Mouse (Mus musculus) liver, embryonic 15.5 days (tissue): ENCODE measurements around the gene Ncdn. TPM values are rescaled to one million over a fixed set of nuclear protein-coding genes. Genes with fewer than 3 reads are reported as not detected.
A peak's percentile ranks its signal among the peaks of the same experiment; 100 is the strongest.

Experiments
- ATAC-seq: fragments of 200-750 bp; cut with Nextera tagmentation; 2 replicates; pipeline ENCODE4 v1.8.0; 2017; ENCODE audit warnings: moderate number of reproducible peaks, mild to moderate bottlenecking, moderate library complexity; ENCODE audit not compliant: insufficient read depth
- H3K27ac ChIP-seq: fragments of 300-500 bp; sonication (generic); replicated peaks from 2 replicates; pipeline ENCODE4 v1.5.1; 2015; ENCODE audit warnings: mild to moderate bottlenecking, inconsistent platforms
- H3K27me3 ChIP-seq: fragments of 300-500 bp; sonication (generic); 2 replicates; pipeline ENCODE4 v1.6.1; 2015; ENCODE audit warnings: mild to moderate bottlenecking, inconsistent platforms
- H3K36me3 ChIP-seq: fragments of 300-500 bp; sonication (generic); replicated peaks from 2 replicates; pipeline ENCODE4 v1.6.1; 2015; ENCODE audit warnings: moderate library complexity, mild to moderate bottlenecking, inconsistent platforms
- H3K4me1 ChIP-seq: fragments of 300-500 bp; sonication (generic); replicated peaks from 2 replicates; pipeline ENCODE4 v1.6.1; 2015; ENCODE audit warnings: inconsistent platforms
- H3K4me2 ChIP-seq: fragments of 300-500 bp; sonication (generic); 2 replicates; pipeline ENCODE4 v1.6.1; 2015; ENCODE audit warnings: moderate library complexity, mild to moderate bottlenecking, inconsistent platforms
- H3K4me3 ChIP-seq: fragments of 300-500 bp; sonication (generic); replicated peaks from 2 replicates; pipeline ENCODE4 v1.5.1; 2015; ENCODE audit warnings: mild to moderate bottlenecking, inconsistent platforms
- H3K9ac ChIP-seq: fragments of 300-500 bp; sonication (generic); 2 replicates; pipeline ENCODE4 v1.6.1; 2015; ENCODE audit warnings: moderate library complexity, mild to moderate bottlenecking, inconsistent platforms
- H3K9me3 ChIP-seq: fragments of 300-500 bp; sonication (generic); replicated peaks from 2 replicates; pipeline ENCODE4 v1.6.1; 2016; ENCODE audit warnings: inconsistent platforms
- WGBS: fragments of 180-500 bp; shearing (Covaris S2); methylation state at CpG from one replicate; pipeline ENCODE4 v1.1.7; 2015; ENCODE audit warnings: mixed read lengths; ENCODE audit not compliant: insufficient replicate concordance; 5-methylcytosine and 5-hydroxymethylcytosine counted together
- polyA plus RNA-seq: library from polyadenylated mRNA; unstranded; fragments of >200 nt; fragmentation: Nextera tagmentation; extraction: Ambion mirVana; gene quantifications from 2 replicates; pipeline ENCODE4 v1.2.1, GENCODE M21; 2015

Gene Ncdn
- polyA plus RNA-seq, 1 experiment from 2014 or later = 6.9 TPM

DNA sequence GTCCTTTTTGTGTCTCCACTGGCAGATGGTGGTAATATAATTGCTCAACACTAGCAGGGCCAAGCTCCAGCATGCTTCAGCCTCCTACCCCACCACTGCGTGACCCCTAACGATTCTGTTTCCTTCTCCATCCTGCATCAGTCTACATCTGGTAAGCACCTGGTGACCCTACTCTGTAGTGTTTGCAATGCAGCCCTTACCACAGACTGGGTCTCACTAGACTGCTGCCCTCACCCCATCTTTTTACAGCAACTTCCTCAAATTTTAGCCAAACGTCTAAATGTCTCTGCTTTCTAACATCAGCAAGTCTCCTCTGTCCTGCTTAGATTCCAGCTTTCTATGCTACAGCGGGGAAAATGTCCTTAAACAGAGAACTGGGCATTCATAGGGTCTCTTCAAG is 17.6 kb upstream of the Ncdn start:
- H3K36me3 ChIP-seq = no peaks in the 10 kb centered on the region
- H3K9me3 ChIP-seq = no peaks in the 10 kb centered on the region
- no peak overlapping the region for H3K4me2 ChIP-seq
- no peak overlapping the region for H3K27ac ChIP-seq
- no peak overlapping the region for H3K4me3 ChIP-seq
- 62% methylated on average over 4 of the region's 4 CpGs for WGBS
- no peak overlapping the region for H3K9ac ChIP-seq
- H3K4me1 ChIP-seq = peaks cover 13% of the 10 kb centered on the region
- ATAC-seq = no peak
- H3K27me3 ChIP-seq = no peaks in the 10 kb centered on the region

GRCm38 (mm10) chr4:126769800-126770563 is 16.7 kb upstream of the Ncdn start:
- Histone ChIP-seq H3K36me3 (no peaks in the 10 kb centered on the region), H3K4me2 (no peak overlapping the region), H3K27ac (no peak overlapping the region), H3K27me3 (no peaks in the 10 kb centered on the region), H3K9ac (no peak overlapping the region), H3K4me1 (peaks cover 13% of the 10 kb centered on the region), H3K4me3 (no peak overlapping the region), H3K9me3 (no peaks in the 10 kb centered on the region)
- ATAC-seq = peak; percentile 56; the same call in 1 of the 2 replicates
- WGBS = 55% methylated on average over 9 of the region's 9 CpGs

GRCm38 (mm10) chr4:126763483-126763882 is 10.2 kb upstream of the Ncdn start:
- Histone ChIP-seq H3K9ac (no peak overlapping the region), H3K9me3 (no peaks in the 10 kb centered on the region), H3K36me3 (peaks cover 9% of the 10 kb centered on the region), H3K27ac (no peak overlapping the region), H3K27me3 (no peaks in the 10 kb centered on the region), H3K4me2 (no peak overlapping the region), H3K4me3 (no peak overlapping the region), H3K4me1 (0 out of 2 replicates have a peak, but pooled peaks cover 3% of the 10 kb centered on the region)
- WGBS = 60% methylated on average over 2 of the region's 2 CpGs
- no peak for ATAC-seq

DNA sequence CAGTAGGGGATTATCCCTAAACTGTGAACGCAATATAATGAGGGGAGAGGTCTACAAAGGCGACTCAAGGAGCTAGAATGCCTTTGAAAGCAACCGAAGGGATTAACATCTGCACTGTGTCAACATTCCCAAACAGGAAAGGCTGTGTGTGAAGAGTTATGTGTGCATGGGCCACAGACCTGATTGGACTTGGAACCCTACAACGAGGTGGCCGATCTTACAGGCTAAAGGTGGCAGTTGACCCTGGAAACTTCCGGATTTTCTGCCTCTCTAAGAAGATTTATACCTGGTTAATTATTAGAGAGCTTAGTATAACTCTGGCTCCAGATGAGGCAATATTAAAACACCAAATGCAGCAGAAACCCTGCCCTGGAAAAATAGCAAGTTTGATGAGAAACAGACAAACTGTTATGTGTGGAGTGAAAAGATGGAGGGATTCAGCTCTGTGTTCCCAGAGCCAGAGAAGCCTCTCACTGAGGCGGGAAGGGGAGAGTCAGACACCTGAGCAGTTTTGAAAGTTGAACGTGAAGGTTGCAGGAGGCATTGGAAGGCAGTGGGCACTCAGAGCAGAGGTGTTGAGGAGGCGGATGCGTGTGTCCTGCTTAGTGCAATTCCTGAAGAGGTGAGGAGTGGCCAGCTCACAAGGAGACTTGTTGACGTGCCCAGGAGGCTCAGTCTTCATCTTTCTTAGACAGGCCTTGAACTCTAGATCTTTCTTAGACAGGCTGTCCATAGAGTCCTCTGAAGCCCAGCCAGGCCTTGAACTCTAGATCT is 9.5 kb upstream of the Ncdn start:
- no peak overlapping the region for H3K4me3 ChIP-seq
- no peak overlapping the region; the same call in 1 of the 2 replicates for H3K27ac ChIP-seq
- peaks cover 9% of the 10 kb centered on the region for H3K36me3 ChIP-seq
- ATAC-seq = 0 out of 2 replicates have a peak, but pooled peaks have one; percentile 22
- no peak overlapping the region for H3K9ac ChIP-seq
- 0 out of 2 replicates have a peak, but pooled peaks cover 3% of the 10 kb centered on the region for H3K4me1 ChIP-seq
- no peaks in the 10 kb centered on the region for H3K27me3 ChIP-seq
- H3K4me2 ChIP-seq = no peak overlapping the region
- H3K9me3 ChIP-seq = no peaks in the 10 kb centered on the region
- 68% methylated on average over 11 of the region's 11 CpGs for WGBS

DNA sequence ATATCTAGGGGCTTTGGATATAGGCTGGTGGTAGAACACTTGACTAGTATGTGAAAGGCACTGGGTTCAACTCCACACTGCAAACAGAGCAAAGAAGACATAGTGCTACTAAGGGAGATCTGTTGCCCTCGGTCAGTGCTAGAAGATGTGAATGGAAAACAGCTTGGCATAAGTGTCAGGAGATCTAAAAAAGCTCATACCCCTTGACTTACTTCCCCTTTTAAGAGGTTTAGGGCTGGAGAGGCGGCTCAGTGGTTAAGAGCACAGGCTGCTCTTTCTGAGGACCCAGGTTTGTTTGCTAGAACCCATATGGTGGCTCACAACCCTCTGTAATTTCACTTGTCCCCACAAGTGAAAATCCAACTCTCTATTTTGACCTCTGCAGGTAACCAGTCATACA is 6.2 kb upstream of the Ncdn start:
- Histone ChIP-seq H3K4me3 (no peak overlapping the region), H3K36me3 (peaks cover 9% of the 10 kb centered on the region), H3K27ac (no peak overlapping the region), H3K9ac (no peak overlapping the region), H3K4me1 (peaks cover 9% of the 10 kb centered on the region), H3K4me2 (no peak overlapping the region), H3K27me3 (no peaks in the 10 kb centered on the region), H3K9me3 (no peaks in the 10 kb centered on the region)
- WGBS = 36% methylated on average over 2 of the region's 2 CpGs
- no peak for ATAC-seq

DNA sequence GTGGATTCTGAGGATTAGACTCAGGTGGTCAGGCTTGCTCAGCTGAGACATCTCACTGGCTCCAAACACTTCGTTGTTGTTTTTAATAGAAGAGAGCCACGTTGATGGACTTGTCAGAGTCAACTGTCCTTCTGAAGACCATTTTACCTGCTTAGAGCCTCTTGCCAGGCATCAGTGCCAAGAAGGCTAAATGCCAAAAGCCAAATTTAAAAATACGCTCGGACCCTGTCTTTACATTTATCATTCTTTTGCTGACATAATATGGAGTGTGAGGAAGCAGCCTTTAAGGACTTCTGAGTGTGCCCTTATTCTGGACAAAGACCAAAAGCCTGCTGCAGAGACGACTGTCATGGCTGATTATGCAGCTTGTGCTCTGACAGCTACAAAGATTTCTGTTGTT is 5.1 kb upstream of the Ncdn start:
- H3K9me3 ChIP-seq = no peaks in the 10 kb centered on the region
- peaks cover 9% of the 10 kb centered on the region for H3K36me3 ChIP-seq
- H3K27me3 ChIP-seq = no peaks in the 10 kb centered on the region
- H3K9ac ChIP-seq = no peak overlapping the region
- ATAC-seq = no peak
- no peak overlapping the region for H3K27ac ChIP-seq
- WGBS = 64% methylated on average over 5 of the region's 5 CpGs
- H3K4me3 ChIP-seq = no peak overlapping the region
- peaks cover 16% of the 10 kb centered on the region for H3K4me1 ChIP-seq
- H3K4me2 ChIP-seq = no peak overlapping the region

DNA sequence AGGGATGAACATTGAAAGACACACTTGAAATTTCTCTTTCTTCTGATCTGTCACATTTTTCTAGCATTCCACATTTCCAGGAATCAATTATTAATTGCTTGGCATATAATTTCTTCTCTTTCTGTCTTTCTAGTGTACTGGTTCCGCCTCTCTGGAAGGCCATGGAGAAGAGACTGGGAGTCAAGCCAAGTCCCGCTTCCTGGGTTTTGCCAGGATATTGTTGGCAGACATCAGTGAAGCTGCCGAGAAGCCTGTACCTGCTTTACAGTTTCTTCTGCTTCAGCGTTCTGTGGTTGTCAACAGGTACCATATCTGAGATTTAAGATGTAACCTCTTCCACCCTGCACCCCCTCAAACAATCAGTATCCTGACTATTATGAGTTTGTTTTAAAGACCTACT is 3.5 kb upstream of the Ncdn start:
- WGBS = 69% methylated on average over 4 of the region's 4 CpGs
- peaks cover 9% of the 10 kb centered on the region for H3K36me3 ChIP-seq
- no peak overlapping the region for H3K9ac ChIP-seq
- no peak for ATAC-seq
- no peaks in the 10 kb centered on the region for H3K9me3 ChIP-seq
- no peak overlapping the region for H3K4me2 ChIP-seq
- H3K4me1 ChIP-seq = peaks cover 25% of the 10 kb centered on the region
- no peak overlapping the region for H3K4me3 ChIP-seq
- H3K27ac ChIP-seq = no peak overlapping the region
- H3K27me3 ChIP-seq = no peaks in the 10 kb centered on the region

- ATAC-seq = no peak
- H3K27ac ChIP-seq = no peak overlapping the region
- peak overlapping the region; percentile 98 for H3K4me2 ChIP-seq
- H3K4me1 ChIP-seq = peaks cover 28% of the 10 kb centered on the region
- H3K27me3 ChIP-seq = no peaks in the 10 kb centered on the region
- no peaks in the 10 kb centered on the region for H3K9me3 ChIP-seq
- H3K9ac ChIP-seq = no peak overlapping the region; the same call in 1 of the 2 replicates
- H3K4me3 ChIP-seq = peak overlapping the region; percentile 93
- peaks cover 7% of the 10 kb centered on the region for H3K36me3 ChIP-seq
- 58% methylated on average over 12 of the region's 12 CpGs for WGBS
These were observed 1.6 kb upstream of the Ncdn start for GRCm38 (mm10) chr4:126754736-126755374.

DNA sequence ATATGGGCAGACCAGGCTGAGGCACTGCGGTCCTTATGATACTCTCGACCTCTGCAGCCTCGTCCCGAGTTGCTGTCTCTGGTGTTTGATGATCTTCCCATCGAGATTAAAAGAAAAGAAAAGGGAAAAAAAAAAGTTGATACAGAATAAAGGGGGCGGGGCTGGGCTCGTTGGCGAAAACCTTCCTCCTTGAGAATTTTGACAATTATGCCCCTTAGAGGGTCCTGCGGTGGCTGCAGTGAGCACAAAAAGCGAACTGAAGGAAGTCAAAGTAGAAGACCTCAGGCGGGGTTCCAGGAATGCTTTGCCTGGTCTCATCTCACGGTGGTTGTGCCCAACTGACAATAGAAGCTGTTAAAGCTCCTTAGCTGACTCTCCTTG is 983 bp upstream of the Ncdn start:
- peak overlapping the region; percentile 93 for H3K4me3 ChIP-seq
- 1% methylated on average over 12 of the region's 12 CpGs for WGBS
- H3K36me3 ChIP-seq = peaks cover 6% of the 10 kb centered on the region
- H3K9ac ChIP-seq = peak overlapping the region; percentile 90
- H3K9me3 ChIP-seq = no peaks in the 10 kb centered on the region
- no peak for ATAC-seq
- H3K27ac ChIP-seq = peak overlapping the region; percentile 91
- H3K27me3 ChIP-seq = no peaks in the 10 kb centered on the region
- peak overlapping the region; percentile 98 for H3K4me2 ChIP-seq
- peaks cover 28% of the 10 kb centered on the region for H3K4me1 ChIP-seq

DNA sequence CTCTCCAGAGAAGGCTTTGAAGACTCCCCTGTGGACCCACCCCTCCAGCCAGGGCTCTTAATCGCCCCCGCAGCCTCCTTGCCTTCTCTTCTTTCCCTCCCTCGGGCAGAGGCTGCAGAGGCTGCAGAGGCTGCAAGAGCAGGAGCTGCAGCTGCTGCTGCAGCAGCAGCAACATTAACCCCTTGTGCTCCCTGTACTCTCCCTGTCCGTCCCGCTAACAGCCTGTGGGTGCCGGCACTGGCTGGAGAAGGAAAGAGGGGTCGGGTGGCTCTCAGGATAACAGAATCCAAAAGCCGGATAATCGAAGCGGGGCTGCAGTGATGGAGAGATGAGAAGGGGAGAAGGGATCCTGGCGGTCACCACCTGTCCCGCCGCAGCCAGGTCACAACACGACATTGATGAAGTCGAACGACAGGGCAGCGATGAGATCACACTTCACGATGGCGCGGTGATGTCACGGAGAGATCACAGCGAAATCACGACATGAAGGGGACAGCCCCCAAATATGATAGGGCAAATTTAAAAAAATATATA is 563 bp downstream of the Ncdn start:
- peak overlapping the region; percentile 90 for H3K9ac ChIP-seq
- peaks cover 28% of the 10 kb centered on the region for H3K4me1 ChIP-seq
- H3K27ac ChIP-seq = no peak overlapping the region; the same call in 1 of the 2 replicates
- H3K36me3 ChIP-seq = peaks cover 11% of the 10 kb centered on the region; the same call in 1 of the 2 replicates
- under 1% methylated on average over 23 of the region's 23 CpGs for WGBS
- H3K9me3 ChIP-seq = no peaks in the 10 kb centered on the region
- peak overlapping the region; percentile 93 for H3K4me3 ChIP-seq
- H3K27me3 ChIP-seq = no peaks in the 10 kb centered on the region
- ATAC-seq = no peak
- peak overlapping the region; percentile 98 for H3K4me2 ChIP-seq
